ENCODE assay signal across 8 mouse cellular contexts in genomic region chr16:43573181-43573833, GRCm38 (mm10).
DNase-seq lines count a peak whose midpoint lies in the region; ATAC-seq and TF ChIP-seq lines count a peak whose summit lies in the region.

No protein-coding gene starts in this region.

- no peak overlapping the region for H3K4me3 ChIP-seq in lung, postnatal 0 days (ENCODE audit: low read depth, low read length)
- H3K4me3 ChIP-seq in heart, postnatal 0 days (ENCODE audit: low read depth, low read length), result no peak overlapping the region

- peaks cover 7% of the 10 kb centered on the region; the same call in 1 of the 2 replicates for H3K4me1 ChIP-seq in lung, postnatal 0 days (ENCODE audit: insufficient read depth, low read depth, low read length)
- peaks cover 31% of the 10 kb centered on the region for H3K4me1 ChIP-seq in heart, postnatal 0 days (ENCODE audit: control insufficient read depth, insufficient read depth)

- H3K27ac ChIP-seq in lung, postnatal 0 days (ENCODE audit: low read length), result peak overlapping the region; percentile 57; the same call in 1 of the 2 replicates
- peak overlapping the region; percentile 62 for H3K27ac ChIP-seq in heart, postnatal 0 days (ENCODE audit: low read depth)

- 0 out of 2 replicates have a peak overlapping the region, but pooled peaks have one; percentile 6 for H3K4me2 ChIP-seq in lung, postnatal 0 days (replicated peaks; ENCODE audit: low read depth, low read length)
- H3K4me2 ChIP-seq in heart, postnatal 0 days (ENCODE audit: low read depth, low read length), result peak overlapping the region; percentile 16; the same call in 1 of the 2 replicates

- no peak for TF ChIP-seq CTCF in lung, postnatal 0 days (IDR thresholded peaks at IDR 0.05)
- TF ChIP-seq CTCF in heart, postnatal 0 days (IDR thresholded peaks at IDR 0.05; ENCODE audit: low read depth), result no peak

- no peaks in the 10 kb centered on the region for H3K36me3 ChIP-seq in lung, postnatal 0 days (ENCODE audit: insufficient read depth, low read length)
- peaks cover 12% of the 10 kb centered on the region; the same call in 1 of the 2 replicates for H3K36me3 ChIP-seq in heart, postnatal 0 days (replicated peaks; ENCODE audit: control insufficient read depth, insufficient read depth, low read length)

- no peak overlapping the region for H3K9ac ChIP-seq in lung, postnatal 0 days (replicated peaks; ENCODE audit: low read depth)
- peak overlapping the region; percentile 32; the same call in 1 of the 2 replicates for H3K9ac ChIP-seq in heart, postnatal 0 days (replicated peaks; ENCODE audit: low read depth, low read length)

- no peaks in the 10 kb centered on the region for H3K9me3 ChIP-seq in lung, postnatal 0 days (ENCODE audit: low read length)
- H3K9me3 ChIP-seq in heart, postnatal 0 days (replicated peaks; ENCODE audit: control insufficient read depth, low read length), result no peaks in the 10 kb centered on the region

- no peaks in the 10 kb centered on the region for H3K27me3 ChIP-seq in lung, postnatal 0 days (replicated peaks; ENCODE audit: insufficient read depth, low read length)
- H3K27me3 ChIP-seq in heart, postnatal 0 days (ENCODE audit: control insufficient read depth, insufficient read depth, low read length), result no peaks in the 10 kb centered on the region

- WGBS in lung, postnatal 0 days, result 51% methylated on average over 14 of the region's 14 CpGs
- 53% methylated on average over 14 of the region's 14 CpGs for WGBS in heart, postnatal 0 days

- TF ChIP-seq EP300 in lung, postnatal 0 days (IDR thresholded peaks at IDR 0.05), result 0 out of 2 replicates have a peak, but pooled peaks have one; percentile 19
- TF ChIP-seq EP300 in heart, postnatal 0 days (IDR thresholded peaks at IDR 0.05; ENCODE audit: low read depth), result no peak

- peak; percentile 75 for DNase-seq in lung, postnatal 0 days (ENCODE audit: low spot score)
- no peak for DNase-seq in lung, postnatal 36 days
- peak; percentile 55 for DNase-seq in brain, adult 2 months (ENCODE audit: low read depth, low spot score)
- peak; percentile 56 for DNase-seq in heart, postnatal 0 days (ENCODE audit: low spot score)
- DNase-seq in naive thymus-derived CD4-positive, alpha-beta T cell, adult 2 months (ENCODE audit: low read depth), result peak; percentile 23
- DNase-seq in layer of hippocampus, postnatal 25 days (ENCODE audit: extremely low spot score in 1 of 2, low spot score in 1 of 2), result no peak
- DNase-seq in gastrocnemius, adult 18-20 months (ENCODE audit: low spot score), result no peak
- DNase-seq in layer of hippocampus, adult 8-10 months (ENCODE audit: low spot score in 2 of 2), result no peak

- peak; percentile 71 for ATAC-seq in lung, postnatal 0 days
- ATAC-seq in heart, postnatal 0 days (ENCODE audit: insufficient read depth, low read depth), result peak; percentile 51

Comparison
In these comparisons a context has a peak if more than half of its experiments do, and no peak if none do; other contexts are left out.
1. DNase-seq: peak in lung, postnatal 0 days (single experiment), brain, adult 2 months (single experiment), heart, postnatal 0 days (single experiment) and naive thymus-derived CD4-positive, alpha-beta T cell, adult 2 months (single experiment); none in lung, postnatal 36 days (single experiment), layer of hippocampus, postnatal 25 days (0 of 2), gastrocnemius, adult 18-20 months (single experiment) and layer of hippocampus, adult 8-10 months (0 of 2).